Mouse (Mus musculus) heart, postnatal 0 days (tissue): ENCODE results near the gene Slc22a15.

Experiments used
- CTCF ChIP-seq: IDR thresholded peaks from 2 replicates; pipeline ENCODE4 v1.5.1; 2016; ENCODE audit warnings: antibody characterized with exemption, control low read depth, low read depth
- EP300 ChIP-seq: IDR thresholded peaks from 2 replicates; pipeline ENCODE4 v1.6.1; 2016; ENCODE audit warnings: antibody characterized with exemption, low read depth

DNA sequence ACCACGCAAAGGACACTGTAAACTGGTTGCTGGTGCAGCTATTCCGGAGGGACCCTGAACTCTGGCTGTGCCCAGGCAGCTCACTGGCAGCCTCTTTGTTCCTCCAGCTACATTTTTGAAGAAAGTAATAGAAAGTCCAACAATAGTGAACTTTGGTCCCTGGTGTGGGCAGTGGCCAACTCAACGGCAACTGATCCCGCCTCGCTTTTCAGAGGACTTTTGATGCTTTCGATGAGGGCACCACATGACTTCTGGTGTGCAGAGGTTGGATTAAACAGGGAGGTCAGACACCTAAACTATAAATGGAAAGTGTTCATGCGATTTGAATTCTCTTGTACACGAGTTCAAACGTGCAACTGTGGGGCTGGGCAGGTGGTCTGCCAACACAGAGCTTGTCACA lies 99.9 kb downstream of the Slc22a15 start:
- TF ChIP-seq EP300 (no peak), CTCF (no peak)
